Comparison of ENCODE assay signal across 8 mouse cellular contexts in genomic region chr11:83441235-83441634, GRCm38 (mm10). TPM values are rescaled to one million over a fixed set of nuclear protein-coding genes. Genes with fewer than 3 reads are reported as not detected.
DNase-seq lines count a peak whose midpoint lies in the region; ATAC-seq lines count a peak whose summit lies in the region.

No protein-coding gene starts in this region.

- no peak overlapping the region for H3K9ac ChIP-seq in hindbrain, embryonic 11.5 days (ENCODE audit: low read depth, low read length)
- H3K9ac ChIP-seq in heart, embryonic 13.5 days, result peak overlapping the region; percentile 83
- H3K9ac ChIP-seq in limb, embryonic 15.5 days, result no peak overlapping the region

- H3K4me1 ChIP-seq in hindbrain, embryonic 10.5 days (replicated peaks), result peaks cover 44% of the 10 kb centered on the region
- no peaks in the 10 kb centered on the region; the same call in 1 of the 2 replicates for H3K4me1 ChIP-seq in hindbrain, embryonic 11.5 days (replicated peaks; ENCODE audit: control insufficient read depth, insufficient read depth, low read length)
- peaks cover 44% of the 10 kb centered on the region for H3K4me1 ChIP-seq in heart, embryonic 13.5 days
- H3K4me1 ChIP-seq in limb, embryonic 15.5 days, result peaks cover 17% of the 10 kb centered on the region
- H3K4me1 ChIP-seq in forebrain, embryonic 10.5 days, result peaks cover 45% of the 10 kb centered on the region

- H3K36me3 ChIP-seq in hindbrain, embryonic 10.5 days, result no peaks in the 10 kb centered on the region
- H3K36me3 ChIP-seq in hindbrain, embryonic 11.5 days (ENCODE audit: control insufficient read depth, insufficient read depth, low read length), result no peaks in the 10 kb centered on the region
- H3K36me3 ChIP-seq in heart, embryonic 13.5 days, result no peaks in the 10 kb centered on the region
- no peaks in the 10 kb centered on the region for H3K36me3 ChIP-seq in limb, embryonic 15.5 days
- H3K36me3 ChIP-seq in forebrain, embryonic 10.5 days (replicated peaks), result no peaks in the 10 kb centered on the region

- no peak overlapping the region; the same call in 1 of the 2 replicates for H3K27ac ChIP-seq in hindbrain, embryonic 10.5 days
- H3K27ac ChIP-seq in hindbrain, embryonic 11.5 days (ENCODE audit: low read depth, low read length), result no peak overlapping the region
- H3K27ac ChIP-seq in heart, embryonic 13.5 days (replicated peaks), result peak overlapping the region; percentile 79
- H3K27ac ChIP-seq in limb, embryonic 15.5 days, result no peak overlapping the region
- H3K27ac ChIP-seq in forebrain, embryonic 10.5 days, result no peak overlapping the region

- H3K4me3 ChIP-seq in hindbrain, embryonic 10.5 days, result peak overlapping the region; percentile 70; the same call in 1 of the 2 replicates
- no peak overlapping the region for H3K4me3 ChIP-seq in hindbrain, embryonic 11.5 days (ENCODE audit: low read depth, low read length)
- H3K4me3 ChIP-seq in heart, embryonic 13.5 days, result peak overlapping the region; percentile 73
- peak overlapping the region; percentile 62; the same call in 1 of the 2 replicates for H3K4me3 ChIP-seq in limb, embryonic 15.5 days
- H3K4me3 ChIP-seq in forebrain, embryonic 10.5 days, result no peak overlapping the region

- peaks cover 68% of the 10 kb centered on the region for H3K27me3 ChIP-seq in hindbrain, embryonic 10.5 days (ENCODE audit: insufficient read depth, poor library complexity, severe bottlenecking)
- peaks cover 45% of the 10 kb centered on the region for H3K27me3 ChIP-seq in hindbrain, embryonic 11.5 days (ENCODE audit: control insufficient read depth, insufficient read depth, low read length)
- peaks cover 52% of the 10 kb centered on the region for H3K27me3 ChIP-seq in heart, embryonic 13.5 days (replicated peaks)
- H3K27me3 ChIP-seq in limb, embryonic 15.5 days, result peaks cover 61% of the 10 kb centered on the region
- peaks cover 72% of the 10 kb centered on the region for H3K27me3 ChIP-seq in forebrain, embryonic 10.5 days (ENCODE audit: poor library complexity, severe bottlenecking)

- 27% methylated on average over 7 of the region's 7 CpGs for WGBS in hindbrain, embryonic 10.5 days
- whole genome bisulfite sequencing in hindbrain, embryonic 11.5 days, result 37% methylated on average over 7 of the region's 7 CpGs
- WGBS in heart, embryonic 13.5 days, result 28% methylated on average over 7 of the region's 7 CpGs
- WGBS in limb, embryonic 15.5 days, result 56% methylated on average over 7 of the region's 7 CpGs
- 43% methylated on average over 7 of the region's 7 CpGs for WGBS in forebrain, embryonic 10.5 days

- DNase-seq in hindbrain, embryonic 10.5 days (ENCODE audit: low spot score), result no peak
- no peak for DNase-seq in hindbrain, embryonic 11.5 days (ENCODE audit: low spot score)
- peak; percentile 49 to 70 for DNase-seq in adrenal gland, postnatal 36 days
- no peak for DNase-seq in forebrain, embryonic 10.5 days (ENCODE audit: extremely low spot score, low spot score)
- no peak for DNase-seq in c-Kit-positive CD71-positive TER-119-positive erythroid progenitor cells, embryonic 14.5 days (ENCODE audit: low spot score)
- no peak for DNase-seq in right cerebral cortex, postnatal 14 days

- no peaks in the 10 kb centered on the region for H3K9me3 ChIP-seq in hindbrain, embryonic 10.5 days
- H3K9me3 ChIP-seq in hindbrain, embryonic 11.5 days (ENCODE audit: control insufficient read depth, low read length), result no peaks in the 10 kb centered on the region
- no peaks in the 10 kb centered on the region for H3K9me3 ChIP-seq in heart, embryonic 13.5 days
- no peaks in the 10 kb centered on the region for H3K9me3 ChIP-seq in limb, embryonic 15.5 days
- 0 out of 2 replicates have a peak, but pooled peaks cover 4% of the 10 kb centered on the region for H3K9me3 ChIP-seq in forebrain, embryonic 10.5 days

- H3K4me2 ChIP-seq in hindbrain, embryonic 11.5 days (replicated peaks; ENCODE audit: low read depth, low read length), result no peak overlapping the region
- peak overlapping the region; percentile 96 for H3K4me2 ChIP-seq in heart, embryonic 13.5 days
- H3K4me2 ChIP-seq in limb, embryonic 15.5 days, result no peak overlapping the region; the same call in 1 of the 2 replicates

- no peak for ATAC-seq in hindbrain, embryonic 11.5 days (ENCODE audit: low FRiP score)
- no peak for ATAC-seq in heart, embryonic 13.5 days (ENCODE audit: extremely low read depth, insufficient number of reproducible peaks, low FRiP score, low TSS enrichment)
- ATAC-seq in limb, embryonic 15.5 days (ENCODE audit: insufficient number of reproducible peaks, low FRiP score, low TSS enrichment, low read depth), result no peak

RNA-seq across cellular contexts. Expression of gene 1700020L24Rik, which starts 3.8 kb away (rescaled TPM):
- 0.97 TPM in 1 of 2 replicates, not detected in the other for polyA plus RNA-seq in hindbrain, embryonic 10.5 days (2016; fragmentation: Nextera tagmentation; extraction: Ambion mirVana)
- polyA plus RNA-seq in hindbrain, embryonic 11.5 days (2014; fragmentation: Nextera tagmentation; extraction: Ambion mirVana), result 0.80 and 0.83 TPM in 2 replicates
- under 1 TPM; 0.30 to 0.43 TPM for total RNA-seq in adrenal gland, postnatal 36 days (2021)
- polyA plus RNA-seq in heart, embryonic 13.5 days (2015; fragmentation: Nextera tagmentation; extraction: Ambion mirVana), result 1.4 and 2.1 TPM in 2 replicates
- 0.35 and 0.64 TPM in 2 replicates for polyA plus RNA-seq in limb, embryonic 15.5 days (2015; fragmentation: Nextera tagmentation; extraction: Ambion mirVana)
- polyA plus RNA-seq in forebrain, embryonic 10.5 days (2016; fragmentation: Nextera tagmentation; extraction: Ambion mirVana), result 0.25 and 0.36 TPM in 2 replicates

RNA-seq across cellular contexts. Expression of gene Gas2l2, which starts 12.0 kb away (rescaled TPM):
- polyA plus RNA-seq in hindbrain, embryonic 10.5 days (2016; fragmentation: Nextera tagmentation; extraction: Ambion mirVana), result 0.27 and 0.39 TPM in 2 replicates
- polyA plus RNA-seq in hindbrain, embryonic 11.5 days (2014; fragmentation: Nextera tagmentation; extraction: Ambion mirVana), result 0.19 and 0.43 TPM in 2 replicates
- total RNA-seq in adrenal gland, postnatal 36 days (2021), result not detected
- 0.11 TPM in 1 of 2 replicates, not detected in the other for polyA plus RNA-seq in heart, embryonic 13.5 days (2015; fragmentation: Nextera tagmentation; extraction: Ambion mirVana)
- polyA plus RNA-seq in limb, embryonic 15.5 days (2015; fragmentation: Nextera tagmentation; extraction: Ambion mirVana), result 0.05 TPM in 1 of 2 replicates, not detected in the other
- 0.07 TPM in 1 of 2 replicates, not detected in the other for polyA plus RNA-seq in forebrain, embryonic 10.5 days (2016; fragmentation: Nextera tagmentation; extraction: Ambion mirVana)

RNA-seq across cellular contexts. Expression of gene Mmp28, which starts 21.6 kb away (rescaled TPM):
- polyA plus RNA-seq in hindbrain, embryonic 10.5 days (2016; fragmentation: Nextera tagmentation; extraction: Ambion mirVana), result 1.1 and 1.3 TPM in 2 replicates
- polyA plus RNA-seq in hindbrain, embryonic 11.5 days (2014; fragmentation: Nextera tagmentation; extraction: Ambion mirVana), result 2.8 and 3.1 TPM in 2 replicates
- 10 to 100 TPM; 11.0 to 12.7 TPM for total RNA-seq in adrenal gland, postnatal 36 days (2021)
- 2.5 and 2.7 TPM in 2 replicates for polyA plus RNA-seq in heart, embryonic 13.5 days (2015; fragmentation: Nextera tagmentation; extraction: Ambion mirVana)
- polyA plus RNA-seq in limb, embryonic 15.5 days (2015; fragmentation: Nextera tagmentation; extraction: Ambion mirVana), result 2.7 and 3.4 TPM in 2 replicates
- 0.70 and 1.1 TPM in 2 replicates for polyA plus RNA-seq in forebrain, embryonic 10.5 days (2016; fragmentation: Nextera tagmentation; extraction: Ambion mirVana)

RNA-seq across cellular contexts. Expression of gene Taf15, which starts 31.7 kb away (rescaled TPM):
- 9.2 and 11.3 TPM in 2 replicates for polyA plus RNA-seq in hindbrain, embryonic 10.5 days (2016; fragmentation: Nextera tagmentation; extraction: Ambion mirVana)
- 7.3 and 26.6 TPM in 2 replicates for polyA plus RNA-seq in hindbrain, embryonic 11.5 days (2014; fragmentation: Nextera tagmentation; extraction: Ambion mirVana)
- 10 to 100 TPM; 62.2 to 78.5 TPM for total RNA-seq in adrenal gland, postnatal 36 days (2021)
- polyA plus RNA-seq in heart, embryonic 13.5 days (2015; fragmentation: Nextera tagmentation; extraction: Ambion mirVana), result 9.7 and 10.5 TPM in 2 replicates
- polyA plus RNA-seq in limb, embryonic 15.5 days (2015; fragmentation: Nextera tagmentation; extraction: Ambion mirVana), result 10.5 and 12.1 TPM in 2 replicates
- 14.2 and 14.6 TPM in 2 replicates for polyA plus RNA-seq in forebrain, embryonic 10.5 days (2016; fragmentation: Nextera tagmentation; extraction: Ambion mirVana)

RNA-seq across cellular contexts. Expression of gene Rasl10b, which starts 32.3 kb away (rescaled TPM):
- 4.3 and 11.1 TPM in 2 replicates for polyA plus RNA-seq in hindbrain, embryonic 10.5 days (2016; fragmentation: Nextera tagmentation; extraction: Ambion mirVana)
- 4.2 TPM in 2 replicates for polyA plus RNA-seq in hindbrain, embryonic 11.5 days (2014; fragmentation: Nextera tagmentation; extraction: Ambion mirVana)
- total RNA-seq in adrenal gland, postnatal 36 days (2021), result 10 to 100 TPM; 12.0 to 13.6 TPM
- 7.2 and 7.3 TPM in 2 replicates for polyA plus RNA-seq in heart, embryonic 13.5 days (2015; fragmentation: Nextera tagmentation; extraction: Ambion mirVana)
- 2.3 and 2.8 TPM in 2 replicates for polyA plus RNA-seq in limb, embryonic 15.5 days (2015; fragmentation: Nextera tagmentation; extraction: Ambion mirVana)
- polyA plus RNA-seq in forebrain, embryonic 10.5 days (2016; fragmentation: Nextera tagmentation; extraction: Ambion mirVana), result 2.7 and 3.1 TPM in 2 replicates

Comparison
In these comparisons a context has a peak if more than half of its experiments do, and no peak if none do; other contexts are left out.
1. H3K4me3 ChIP-seq: peak in hindbrain, embryonic 10.5 days (single experiment), heart, embryonic 13.5 days (single experiment) and limb, embryonic 15.5 days (single experiment); none in hindbrain, embryonic 11.5 days (single experiment) and forebrain, embryonic 10.5 days (single experiment).
2. DNase-seq: peak in adrenal gland, postnatal 36 days (2 of 2); none in hindbrain, embryonic 10.5 days (single experiment), hindbrain, embryonic 11.5 days (single experiment), forebrain, embryonic 10.5 days (single experiment), c-Kit-positive CD71-positive TER-119-positive erythroid progenitor cells, embryonic 14.5 days (single experiment) and right cerebral cortex, postnatal 14 days (single experiment).